Mouse (Mus musculus) embryonic fibroblast, embryonic 13.5 days (primary cell): Measurements from ENCODE around the gene Ccdc172. TPM values are rescaled to one million over a fixed set of nuclear protein-coding genes. Genes with fewer than 3 reads are reported as not detected.

ENCODE experiments used
- H3K27ac ChIP-seq: 2 replicates; pipeline ENCODE4 v1.5.1; 2012; ENCODE audit warnings: low read length, control low read depth, inconsistent platforms; ENCODE audit not compliant: insufficient read depth
- H3K4me1 ChIP-seq: 2 replicates; pipeline ENCODE4 v1.6.1; 2011; ENCODE audit warnings: low read length; ENCODE audit not compliant: control insufficient read depth, insufficient read depth
- H3K4me3 ChIP-seq: 2 replicates; pipeline ENCODE4 v1.5.1; 2011; ENCODE audit warnings: mild to moderate bottlenecking, control low read depth, low read length; ENCODE audit not compliant: insufficient read depth
- CTCF ChIP-seq: IDR thresholded peaks from 2 replicates; pipeline ENCODE4 v1.5.1; 2011; ENCODE audit warnings: mild to moderate bottlenecking, control low read depth, low read length, moderate library complexity, borderline replicate concordance; ENCODE audit not compliant: insufficient read depth
- POLR2A ChIP-seq: IDR thresholded peaks from 2 replicates; pipeline ENCODE4 v1.6.1; 2011; ENCODE audit warnings: low read depth, mild to moderate bottlenecking, control low read depth, low read length, moderate library complexity
- polyA plus RNA-seq: library from polyadenylated mRNA; stranded (reverse); fragments of >200 nt; gene quantifications from 2 replicates; pipeline ENCODE4 v1.2.4, GENCODE M21; 2011; ENCODE audit warnings: low read depth; ENCODE audit not compliant: missing spikeins, insufficient read length

Ccdc172 gene
- polyA plus RNA-seq, 1 experiment = not detected

- Histone ChIP-seq H3K4me3 (no peak overlapping the region), H3K27ac (no peak overlapping the region), H3K4me1 (no peaks in the 10 kb centered on the region)
- TF ChIP-seq POLR2A (no peak), CTCF (no peak)
These were observed 50.6 kb downstream of the Ccdc172 start for GRCm38 (mm10) chr19:58562301-58562815.

GRCm38 (mm10) chr19:58571566-58571965, 59.8 kb downstream of the Ccdc172 start:
- H3K4me3 ChIP-seq = no peak overlapping the region
- no peak for TF ChIP-seq POLR2A
- TF ChIP-seq CTCF = no peak
- no peaks in the 10 kb centered on the region; the same call in 1 of the 2 replicates for H3K4me1 ChIP-seq
- H3K27ac ChIP-seq = no peak overlapping the region

- no peak for TF ChIP-seq CTCF
- TF ChIP-seq POLR2A = no peak
- no peak overlapping the region for H3K4me3 ChIP-seq
- H3K4me1 ChIP-seq = no peaks in the 10 kb centered on the region; the same call in 1 of the 2 replicates
- no peak overlapping the region for H3K27ac ChIP-seq
These were observed 60.8 kb downstream of the Ccdc172 start for GRCm38 (mm10) chr19:58572429-58573071.

GRCm38 (mm10) chr19:58573072-58573438, 61.3 kb downstream of the Ccdc172 start:
- no peak overlapping the region for H3K27ac ChIP-seq
- TF ChIP-seq CTCF = no peak
- TF ChIP-seq POLR2A = no peak
- no peaks in the 10 kb centered on the region; the same call in 1 of the 2 replicates for H3K4me1 ChIP-seq
- no peak overlapping the region for H3K4me3 ChIP-seq

GRCm38 (mm10) chr19:58582018-58582417, 70.2 kb downstream of the Ccdc172 start:
- TF ChIP-seq CTCF (no peak), POLR2A (no peak)
- Histone ChIP-seq H3K27ac (no peak overlapping the region), H3K4me1 (no peaks in the 10 kb centered on the region), H3K4me3 (no peak overlapping the region)

- H3K27ac ChIP-seq = no peak overlapping the region
- H3K4me3 ChIP-seq = no peak overlapping the region
- TF ChIP-seq POLR2A = no peak
- TF ChIP-seq CTCF = no peak
- H3K4me1 ChIP-seq = no peaks in the 10 kb centered on the region
These were observed 71.2 kb downstream of the Ccdc172 start for GRCm38 (mm10) chr19:58582956-58583355.

GRCm38 (mm10) chr19:58586046-58586445, 74.3 kb downstream of the Ccdc172 start:
- Histone ChIP-seq H3K4me1 (no peaks in the 10 kb centered on the region), H3K27ac (no peak overlapping the region), H3K4me3 (no peak overlapping the region)
- TF ChIP-seq CTCF (no peak), POLR2A (no peak)

- H3K27ac ChIP-seq = no peak overlapping the region
- no peak overlapping the region for H3K4me3 ChIP-seq
- no peak for TF ChIP-seq CTCF
- TF ChIP-seq POLR2A = no peak
- no peaks in the 10 kb centered on the region for H3K4me1 ChIP-seq
These were observed 78.6 kb downstream of the Ccdc172 start for GRCm38 (mm10) chr19:58590251-58590936.

GRCm38 (mm10) chr19:58600381-58600780, 88.6 kb downstream of the Ccdc172 start:
- no peak for TF ChIP-seq CTCF
- TF ChIP-seq POLR2A = no peak
- Histone ChIP-seq H3K4me3 (no peak overlapping the region), H3K4me1 (no peaks in the 10 kb centered on the region), H3K27ac (no peak overlapping the region)

Other genes starting within 250 kb of the Ccdc172 start
- gene Gfra1, start 56.1 kb upstream of the Ccdc172 start, polyA plus RNA-seq = 12.9 and 26.6 TPM in 2 replicates
- gene Pnlip, start 140.5 kb downstream of the Ccdc172 start, polyA plus RNA-seq = not detected in 2 replicates
- not detected in 2 replicates for gene Pnliprp1, start 216.9 kb downstream of the Ccdc172 start, polyA plus RNA-seq
- not detected in 2 replicates for gene Pnliprp2, start 247.7 kb downstream of the Ccdc172 start, polyA plus RNA-seq